Mouse (Mus musculus) gastrocnemius, postnatal 36 days (tissue): ENCODE results near the gene Kctd19. TPM values are rescaled to one million over a fixed set of nuclear protein-coding genes. Genes with fewer than 3 reads are reported as not detected.

Experiments used
- DNase-seq, 2 experiments: peaks; one replicate each; pipeline ENCODE4 v3.0.0; 2022
- intact Hi-C: fragments of 180-260 bp; cut with DNase I; formaldehyde crosslinking; loops from one replicate; pipeline ENCODE4 v1.15.1; 2025
- total RNA-seq, 2 experiments: library from RNA; stranded (reverse); gene quantifications; 2 replicates each; pipeline ENCODE4 v1.2.3; 2021

Kctd19 gene
- total RNA-seq, 2 experiments from 2014 or later, result not detected

DNA sequence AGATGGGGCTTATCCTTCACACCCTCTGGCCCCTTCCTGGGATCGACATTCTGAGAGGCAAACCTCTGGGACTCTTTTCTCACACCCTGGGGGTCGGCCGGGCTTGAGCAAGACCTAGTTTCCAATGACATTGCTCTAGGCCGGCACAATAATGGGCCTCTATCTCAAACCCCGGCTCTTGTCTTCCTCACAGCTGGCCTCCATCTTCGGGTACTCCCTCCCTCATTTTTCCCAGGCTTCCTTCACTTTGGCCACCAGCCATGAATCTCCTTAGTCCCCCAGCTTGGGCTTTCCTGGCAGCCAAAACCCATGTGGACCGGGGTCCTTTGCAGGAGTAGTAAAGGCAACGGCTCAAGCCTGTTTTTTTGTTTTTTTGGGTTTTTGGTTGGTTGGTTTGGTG lies 71.9 kb downstream of the Kctd19 start:
- no peak for DNase-seq
- intact Hi-C loops, result no loop called here

DNA sequence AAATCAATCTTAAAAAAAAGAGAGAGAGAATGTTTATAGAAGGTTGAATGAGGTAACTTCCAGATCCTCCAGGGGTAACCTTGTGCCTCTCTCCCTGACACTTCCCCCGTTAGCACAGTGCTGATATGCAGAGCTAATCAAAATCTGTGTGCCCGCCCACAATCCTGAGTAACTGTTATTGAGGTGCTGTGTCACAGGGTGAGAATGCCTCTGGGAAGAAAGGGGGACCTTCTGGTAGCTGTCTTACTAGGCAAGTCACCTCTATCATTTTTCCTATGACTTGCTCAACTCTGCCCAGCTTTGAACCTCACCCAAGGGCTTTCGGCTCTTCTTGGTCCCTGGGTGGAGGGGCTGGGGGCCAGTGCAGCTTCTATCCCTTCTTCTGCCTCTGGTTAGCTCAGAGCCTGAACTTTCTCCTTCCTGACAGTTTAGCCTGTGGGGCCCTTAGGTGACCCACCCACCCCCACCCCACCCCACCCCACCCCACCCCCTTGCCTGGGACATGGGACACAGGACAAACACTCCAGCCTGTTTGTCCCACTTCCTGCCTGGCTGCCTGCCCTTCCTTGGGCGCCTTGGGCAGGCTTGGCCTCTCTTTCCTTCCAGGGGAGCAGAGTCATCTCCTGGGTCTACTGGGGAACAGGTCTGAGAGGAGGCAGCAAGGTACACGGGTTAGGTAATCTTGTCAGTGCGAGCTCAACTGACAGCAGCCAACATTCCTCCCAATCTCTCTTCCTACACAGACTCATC lies 73.2 kb downstream of the Kctd19 start:
- intact Hi-C loops, result no loop called here

DNA sequence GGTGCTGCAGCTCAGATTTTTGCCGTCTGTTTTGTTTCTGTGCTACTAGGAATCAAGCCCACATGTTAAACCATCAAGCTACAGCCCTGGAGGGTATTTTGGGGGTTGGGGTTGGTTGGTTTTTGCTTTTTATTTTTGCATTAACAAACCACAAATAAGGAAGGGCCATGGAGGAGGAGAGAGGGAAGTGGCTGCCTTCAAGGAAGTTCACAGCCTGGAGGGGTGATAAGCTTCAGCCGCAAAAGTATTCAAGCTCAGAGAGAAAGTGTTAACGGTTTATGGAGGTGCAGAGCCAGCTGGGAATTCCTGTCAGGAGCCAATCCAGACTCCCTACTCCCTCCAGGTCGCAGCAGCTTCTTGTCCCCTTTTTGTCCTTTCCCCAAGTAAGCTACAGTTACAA lies 74.3 kb downstream of the Kctd19 start:
- intact Hi-C loops, result no loop called here
- no peak for DNase-seq

More for the DNA sequence above, 73.2 kb downstream of the Kctd19 start:
- peak in 1 of 2 experiments; percentile 47 for DNase-seq

DNA sequence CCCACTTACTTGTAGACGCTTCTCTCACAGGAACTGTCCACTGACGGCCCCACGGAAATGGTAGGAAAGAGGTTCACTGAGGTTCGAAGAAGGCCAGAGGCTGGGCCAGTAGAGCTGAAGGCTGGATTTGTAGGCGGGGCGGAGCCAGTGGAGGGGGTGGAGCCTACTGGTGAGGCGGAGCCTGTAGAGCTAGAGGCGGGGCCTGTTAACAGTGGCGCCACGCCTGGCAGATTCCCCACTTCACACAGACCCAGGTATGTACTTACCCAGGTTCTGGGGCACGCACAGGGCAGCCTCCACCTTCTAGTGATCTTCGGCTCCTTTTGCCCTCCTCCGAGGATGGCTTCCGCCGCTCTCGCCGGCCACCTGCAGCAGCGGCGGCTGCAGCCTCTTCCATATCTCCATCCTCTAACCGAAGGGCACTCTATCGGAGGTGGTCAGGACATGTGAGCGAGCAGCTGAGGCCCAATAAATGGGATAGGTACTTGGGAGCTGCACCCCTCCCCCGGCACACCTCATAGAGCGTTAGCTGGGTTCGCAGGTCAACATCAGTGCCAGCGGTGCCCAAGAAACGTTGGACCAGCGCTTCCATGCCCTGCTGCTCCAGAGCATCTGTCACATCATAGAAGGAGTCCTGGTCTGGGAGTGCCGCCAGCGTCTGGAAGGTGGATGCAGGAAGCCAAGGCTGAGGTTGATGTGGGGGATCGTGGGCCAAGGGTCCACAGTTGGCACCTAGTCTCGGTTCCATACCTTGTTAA lies 76.8 kb downstream of the Kctd19 start:
- intact Hi-C loops, result no loop called here
- no peak for DNase-seq

Other genes with a start within 250 kb of the Kctd19 start
- 10 to 100 TPM; 45.0 to 53.4 TPM for gene Cbfb, start 242.8 kb downstream of the Kctd19 start, total RNA-seq
- gene D230025D16Rik, start 188.4 kb downstream of the Kctd19 start, total RNA-seq, result 10 to 100 TPM; 19.6 to 22.1 TPM
- 1 to 10 TPM; 2.0 to 2.2 TPM for gene B3gnt9, start 158.3 kb downstream of the Kctd19 start, total RNA-seq
- gene Tradd, start 148.9 kb downstream of the Kctd19 start, total RNA-seq, result 1 to 10 TPM; 2.8 to 3.7 TPM
- gene Fbxl8, start 148.9 kb downstream of the Kctd19 start, total RNA-seq, result 1 to 10 TPM in 1 of 2 experiments, under 1 TPM in 1; 0.87 to 1.3 TPM
- 1 to 10 TPM; 4.6 to 5.6 TPM for gene Hsf4, start 143.7 kb downstream of the Kctd19 start, total RNA-seq
- gene Nol3, start 137.4 kb downstream of the Kctd19 start, total RNA-seq, result 10 to 100 TPM; 23.9 to 26.0 TPM
- gene 4931428F04Rik, start 123.6 kb downstream of the Kctd19 start, total RNA-seq, result under 1 TPM; 0.35 to 0.82 TPM
- 1 to 10 TPM; 1.5 to 2.6 TPM for gene Exoc3l, start 117.4 kb downstream of the Kctd19 start, total RNA-seq
- 10 to 100 TPM; 21.1 to 25.2 TPM for gene E2f4, start 115.8 kb downstream of the Kctd19 start, total RNA-seq
- under 1 TPM; 0.66 to 0.94 TPM for gene Elmo3, start 107.9 kb downstream of the Kctd19 start, total RNA-seq
- 1 to 10 TPM in 1 of 2 experiments, under 1 TPM in 1; 0.99 to 1.1 TPM for gene Lrrc29, start 87.2 kb downstream of the Kctd19 start, total RNA-seq
- gene Tmem208, start 87.1 kb downstream of the Kctd19 start, total RNA-seq, result 10 to 100 TPM; 18.5 to 20.1 TPM
- 10 to 100 TPM; 22.0 to 32.0 TPM for gene Fhod1, start 65.5 kb downstream of the Kctd19 start, total RNA-seq
- under 1 TPM; 0.59 to 0.91 TPM for gene Slc9a5, start 64.7 kb downstream of the Kctd19 start, total RNA-seq
- under 1 TPM in 1 of 2 experiments, not detected in 1; 0.07 TPM for gene Plekhg4, start 40.2 kb downstream of the Kctd19 start, total RNA-seq
- gene Lrrc36, start 69 bp upstream of the Kctd19 start, total RNA-seq, result under 1 TPM; 0.54 to 0.71 TPM
- 10 to 100 TPM; 54.1 to 54.9 TPM for gene Tppp3, start 58.0 kb upstream of the Kctd19 start, total RNA-seq
- 1 to 10 TPM; 8.1 to 8.3 TPM for gene Zdhhc1, start 83.4 kb upstream of the Kctd19 start, total RNA-seq
- gene Hsd11b2, start 105.3 kb upstream of the Kctd19 start, total RNA-seq, result under 1 TPM in 1 of 2 experiments, not detected in 1; 0.22 TPM
- gene Atp6v0d1, start 152.5 kb upstream of the Kctd19 start, total RNA-seq, result 10 to 100 TPM; 37.3 to 40.9 TPM
- gene Ripor1, start 191.8 kb upstream of the Kctd19 start, total RNA-seq, result 10 to 100 TPM; 15.1 to 18.2 TPM
- 10 to 100 TPM; 27.0 to 29.9 TPM for gene Ctcf, start 223.1 kb upstream of the Kctd19 start, total RNA-seq
- under 1 TPM in 1 of 2 experiments, not detected in 1; 0.56 TPM for gene Agrp, start 223.9 kb upstream of the Kctd19 start, total RNA-seq